Mouse (Mus musculus): ENCODE measurements around the gene Zfp790.
A peak's percentile ranks its signal among the peaks of the same experiment; 100 is the strongest.

Gene Zfp790

GRCm38 (mm10) chr7:29815910-29816429, at the start of gene Zfp790:
Gene Zfp790 (plus strand): TSS chr7:29816114.
- TF ChIP-seq GATA4 (IDR thresholded peaks at IDR 0.05; ENCODE audit: insufficient replicate concordance, low read length), result peak; percentile 50; the same call in 1 of the 2 replicates

GRCm38 (mm10) chr7:29767058-29767686, 48.7 kb upstream of the Zfp790 start:
- 0 out of 2 replicates have a peak, but pooled peaks have one; percentile 25 for TF ChIP-seq GATA4 (IDR thresholded peaks at IDR 0.05; ENCODE audit: insufficient replicate concordance, low read length)

- no peak for TF ChIP-seq GATA4 (IDR thresholded peaks at IDR 0.05; ENCODE audit: insufficient replicate concordance, low read length)
These were observed 47.6 kb upstream of the Zfp790 start, which contains the start of gene Zfp84 for GRCm38 (mm10) chr7:29768090-29768900. Gene Zfp84 (plus strand): TSS chr7:29768552.

GRCm38 (mm10) chr7:29768980-29769379, 46.9 kb upstream of the Zfp790 start:
- no peak for TF ChIP-seq GATA4 (IDR thresholded peaks at IDR 0.05; ENCODE audit: insufficient replicate concordance, low read length)

GRCm38 (mm10) chr7:29773503-29773902, 42.4 kb upstream of the Zfp790 start:
- no peak for TF ChIP-seq GATA4 (IDR thresholded peaks at IDR 0.05; ENCODE audit: insufficient replicate concordance, low read length)

GRCm38 (mm10) chr7:29774371-29774770, 41.5 kb upstream of the Zfp790 start:
- no peak for TF ChIP-seq GATA4 (IDR thresholded peaks at IDR 0.05; ENCODE audit: insufficient replicate concordance, low read length)

GRCm38 (mm10) chr7:29776568-29776967, 39.3 kb upstream of the Zfp790 start:
- TF ChIP-seq GATA4 (IDR thresholded peaks at IDR 0.05; ENCODE audit: insufficient replicate concordance, low read length), result no peak

- TF ChIP-seq GATA4 (IDR thresholded peaks at IDR 0.05; ENCODE audit: insufficient replicate concordance, low read length), result no peak
These were observed 38.5 kb upstream of the Zfp790 start for GRCm38 (mm10) chr7:29777372-29777771.

- no peak for TF ChIP-seq GATA4 (IDR thresholded peaks at IDR 0.05; ENCODE audit: insufficient replicate concordance, low read length)
These were observed 31.9 kb upstream of the Zfp790 start, which contains the start of gene Zfp30 for GRCm38 (mm10) chr7:29783871-29784551. Gene Zfp30 (plus strand): TSS chr7:29783998.

- no peak for TF ChIP-seq GATA4 (IDR thresholded peaks at IDR 0.05; ENCODE audit: insufficient replicate concordance, low read length)
These were observed 30.9 kb upstream of the Zfp790 start for GRCm38 (mm10) chr7:29785023-29785422.

- no peak for TF ChIP-seq GATA4 (IDR thresholded peaks at IDR 0.05; ENCODE audit: insufficient replicate concordance, low read length)
These were observed 30.0 kb upstream of the Zfp790 start for GRCm38 (mm10) chr7:29785888-29786287.

GRCm38 (mm10) chr7:29792906-29793305, 23.0 kb upstream of the Zfp790 start:
- no peak for TF ChIP-seq GATA4 (IDR thresholded peaks at IDR 0.05; ENCODE audit: insufficient replicate concordance, low read length)

GRCm38 (mm10) chr7:29807046-29807445, 8.9 kb upstream of the Zfp790 start:
- no peak for TF ChIP-seq GATA4 (IDR thresholded peaks at IDR 0.05; ENCODE audit: insufficient replicate concordance, low read length)

GRCm38 (mm10) chr7:29812244-29812643, 3.7 kb upstream of the Zfp790 start:
- TF ChIP-seq GATA4 (IDR thresholded peaks at IDR 0.05; ENCODE audit: insufficient replicate concordance, low read length), result no peak

- no peak for TF ChIP-seq GATA4 (IDR thresholded peaks at IDR 0.05; ENCODE audit: insufficient replicate concordance, low read length)
These were observed 1.5 kb upstream of the Zfp790 start for GRCm38 (mm10) chr7:29814381-29814780.
